Mouse (Mus musculus): ENCODE results near the gene Tbl1x.

- TF ChIP-seq CTCF (IDR thresholded peaks at IDR 0.05; ENCODE audit: extremely low read depth, insufficient read depth, low read length) (no peak), POLR2A (IDR thresholded peaks at IDR 0.05; ENCODE audit: extremely low read depth, insufficient read depth, low read length) (no peak)
Observed at GRCm38 (mm10) chrX:77608947-77609703, 98.3 kb downstream of the Tbl1x start.
